Mouse (Mus musculus): ENCODE results near the gene Ache.

- TF ChIP-seq CTCF (IDR thresholded peaks at IDR 0.05 in 2 of 3, conservative IDR thresholded peaks at IDR 0.05 in 1 of 3; ENCODE audit: control insufficient read depth in 1 of 3, insufficient read depth in 1 of 3, low read depth in 2 of 3, low read length in 3 of 3, poor library complexity in 1 of 3, severe bottlenecking in 1 of 3) = peak in 2 of 3 experiments; percentile 22 to 34; a peak in 2 of 6 replicates
- TF ChIP-seq POLR2A (IDR thresholded peaks at IDR 0.05; ENCODE audit: control insufficient read depth in 1 of 2, insufficient read depth in 1 of 2, low read depth in 1 of 2, low read length in 2 of 2, poor library complexity in 1 of 2) = no peak
- no peak for TF ChIP-seq CHD1 (IDR thresholded peaks at IDR 0.05; ENCODE audit: low read depth, low read length)
- TF ChIP-seq MAFK (IDR thresholded peaks at IDR 0.05; ENCODE audit: borderline replicate concordance, low read depth, low read length) = no peak
- no peak for TF ChIP-seq NRF1 (IDR thresholded peaks at IDR 0.05; ENCODE audit: insufficient read depth, low read depth, low read length, poor library complexity, severe bottlenecking)
- no peak for TF ChIP-seq GATA1 (IDR thresholded peaks at IDR 0.05; ENCODE audit: low read depth, low read length)
- TF ChIP-seq EP300 (IDR thresholded peaks at IDR 0.05; ENCODE audit: low read depth in 1 of 2, low read length in 2 of 2) = no peak
- no peak for TF ChIP-seq KAT2A (conservative IDR thresholded peaks at IDR 0.05; ENCODE audit: low read depth, low read length)
- TF ChIP-seq RCOR1 (IDR thresholded peaks at IDR 0.05; ENCODE audit: low read depth, low read length) = no peak
- no peak for TF ChIP-seq RAD21 (IDR thresholded peaks at IDR 0.05; ENCODE audit: low read depth, low read length)
- no peak for TF ChIP-seq GABPA (IDR thresholded peaks at IDR 0.05; ENCODE audit: low read depth, low read length)
Observed at GRCm38 (mm10) chr5:137308356-137308755, 21.0 kb downstream of the Ache start.

All from MEL (cell line).